8 mouse cellular contexts compared by ENCODE assay signal in genomic region chr1:191312513-191312941, GRCm38 (mm10). TPM values are rescaled to one million over a fixed set of nuclear protein-coding genes. Genes with fewer than 3 reads are reported as not detected.
A peak's percentile ranks its signal among the peaks of the same experiment; 100 is the strongest.
DNase-seq lines count a peak whose midpoint lies in the region; ATAC-seq and TF ChIP-seq lines count a peak whose summit lies in the region.

No protein-coding gene starts in this region.

- ATAC-seq in hematopoietic stem cell, adult 5-6 weeks (replicated peaks in 1 of 2; ENCODE audit: insufficient read depth in 1 of 2, low FRiP score in 2 of 2, low TSS enrichment in 1 of 2, low read depth in 1 of 2, poor library complexity in 2 of 2, severe bottlenecking in 2 of 2): peak; percentile 96 to 99

- TF ChIP-seq EP300 in MEL (IDR thresholded peaks at IDR 0.05; ENCODE audit: low read depth in 1 of 2, low read length in 2 of 2): no peak

- 1% methylated on average over 14 of the region's 14 CpGs for WGBS in cerebellum, adult 2 months

- H3K79me2 ChIP-seq in MEL (ENCODE audit: control insufficient read depth, insufficient read depth, low read length, poor library complexity): no peaks in the 10 kb centered on the region; the same call in 1 of the 2 replicates

- TF ChIP-seq CTCF in MEL (IDR thresholded peaks at IDR 0.05 in 2 of 3, conservative IDR thresholded peaks at IDR 0.05 in 1 of 3; ENCODE audit: control insufficient read depth in 1 of 3, insufficient read depth in 1 of 3, low read depth in 2 of 3, low read length in 3 of 3, poor library complexity in 1 of 3, severe bottlenecking in 1 of 3): peak; percentile 83 to 97 (median 92)
- TF ChIP-seq CTCF in cerebellum, adult 2 months (IDR thresholded peaks at IDR 0.05; ENCODE audit: borderline replicate concordance, insufficient read depth, low read depth, low read length): peak; percentile 89

- peaks cover 0 to 8% of the 10 kb centered on the region in 2 experiments; a peak in 2 of 4 replicates for H3K4me1 ChIP-seq in MEL (ENCODE audit: control insufficient read depth in 1 of 2, insufficient read depth in 2 of 2, low read length in 2 of 2)
- peaks cover 7% of the 10 kb centered on the region; the same call in 1 of the 2 replicates for H3K4me1 ChIP-seq in cerebellum, adult 2 months (ENCODE audit: control insufficient read depth, insufficient read depth, low read length)

- no peaks in the 10 kb centered on the region for H3K9me3 ChIP-seq in MEL (replicated peaks; ENCODE audit: insufficient read depth, low read length)

- no peak overlapping the region for H3K27ac ChIP-seq in MEL (ENCODE audit: control insufficient read depth, low read depth, low read length)
- H3K27ac ChIP-seq in cerebellum, adult 2 months (ENCODE audit: insufficient read depth, low read length): peak overlapping the region; percentile 17; the same call in 1 of the 2 replicates

- peak in 1 of 2 experiments; percentile 50; a peak in 1 of 4 replicates for TF ChIP-seq POLR2A in MEL (IDR thresholded peaks at IDR 0.05; ENCODE audit: control insufficient read depth in 1 of 2, insufficient read depth in 1 of 2, low read depth in 1 of 2, low read length in 2 of 2, poor library complexity in 1 of 2)
- peak; percentile 54; the same call in 1 of the 2 replicates for TF ChIP-seq POLR2A in cerebellum, adult 2 months (IDR thresholded peaks at IDR 0.05; ENCODE audit: borderline replicate concordance, insufficient read depth, low read length)

- H3K9ac ChIP-seq in MEL (ENCODE audit: control insufficient read depth, low read depth, low read length, poor library complexity, severe bottlenecking): peak overlapping the region; percentile 70

- peak; percentile 78 for TF ChIP-seq RAD21 in MEL (IDR thresholded peaks at IDR 0.05; ENCODE audit: low read depth, low read length)

- DNase-seq in MEL (ENCODE audit: low read depth, low spot score): peak; percentile 89
- peak; percentile 86 to 92 for DNase-seq in cerebellum, adult 2 months
- peak; percentile 78 for DNase-seq in forelimb bud, embryonic 11.5 days (ENCODE audit: low read depth, low spot score)
- DNase-seq in layer of hippocampus, postnatal 10 days (ENCODE audit: low spot score in 2 of 2): peak; percentile 83 to 86
- DNase-seq in lung, postnatal 10 days: peak; percentile 90
- peak; percentile 81 for DNase-seq in ovary, postnatal 14 days (ENCODE audit: low spot score)
- peak; percentile 87 for DNase-seq in thymus, postnatal 14 days

- H3K4me3 ChIP-seq in MEL (ENCODE audit: control insufficient read depth in 1 of 2, insufficient read depth in 1 of 2, low read depth in 2 of 2, low read length in 2 of 2): peak overlapping the region; percentile 67 to 92
- peak overlapping the region; percentile 96 for H3K4me3 ChIP-seq in cerebellum, adult 2 months (replicated peaks; ENCODE audit: insufficient read depth, low read depth, low read length)

- H3K36me3 ChIP-seq in MEL (ENCODE audit: control insufficient read depth in 1 of 2, insufficient read depth in 2 of 2, low read length in 2 of 2): no peaks in the 10 kb centered on the region; a peak in 1 of 4 replicates

- H3K27me3 ChIP-seq in MEL (ENCODE audit: control insufficient read depth in 1 of 2, insufficient read depth in 2 of 2, low read length in 2 of 2): no peaks in the 10 kb centered on the region
- H3K27me3 ChIP-seq in cerebellum, adult 2 months (ENCODE audit: control insufficient read depth, insufficient read depth, low read length): no peaks in the 10 kb centered on the region

TF ChIP-seq in MEL, 35 proteins besides CTCF, POLR2A, EP300 and RAD21:
- peak; percentile 41; the same call in 1 of the 2 replicates for TF ChIP-seq ELF1 (IDR thresholded peaks at IDR 0.05; ENCODE audit: low read depth, low read length)
- peak; percentile 69 for TF ChIP-seq SIN3A (IDR thresholded peaks at IDR 0.05; ENCODE audit: low read length)
- no peak for TF ChIP-seq UBTF (IDR thresholded peaks at IDR 0.05; ENCODE audit: borderline replicate concordance, insufficient read depth, low read depth, low read length)
- peak; percentile 35; the same call in 1 of the 2 replicates for TF ChIP-seq NELFE (IDR thresholded peaks at IDR 0.05; ENCODE audit: low read depth, low read length)
- TF ChIP-seq HCFC1 (IDR thresholded peaks at IDR 0.05; ENCODE audit: low read depth, low read length): no peak; the same call in 1 of the 2 replicates
- TF ChIP-seq ZC3H11A (IDR thresholded peaks at IDR 0.05; ENCODE audit: low read depth, low read length): peak; percentile 63
- TF ChIP-seq MYC (IDR thresholded peaks at IDR 0.05; ENCODE audit: low read depth, low read length): no peak
- TF ChIP-seq USF2 (IDR thresholded peaks at IDR 0.05; ENCODE audit: borderline replicate concordance in 1 of 2, insufficient read depth in 1 of 2, low read depth in 1 of 2, low read length in 2 of 2): no peak
- no peak for TF ChIP-seq CHD2 (IDR thresholded peaks at IDR 0.05; ENCODE audit: low read length)
- TF ChIP-seq MAFK (IDR thresholded peaks at IDR 0.05; ENCODE audit: borderline replicate concordance, low read depth, low read length): no peak
- TF ChIP-seq TBP (IDR thresholded peaks at IDR 0.05; ENCODE audit: low read depth, low read length): no peak; the same call in 1 of the 2 replicates
- TF ChIP-seq POLR2AphosphoS2 (IDR thresholded peaks at IDR 0.05; ENCODE audit: low read length): peak; percentile 29; the same call in 1 of the 2 replicates
- no peak for TF ChIP-seq BHLHE40 (IDR thresholded peaks at IDR 0.05; ENCODE audit: borderline replicate concordance, low read depth, low read length)
- no peak for TF ChIP-seq NRF1 (IDR thresholded peaks at IDR 0.05; ENCODE audit: insufficient read depth, low read depth, low read length, poor library complexity, severe bottlenecking)
- no peak for TF ChIP-seq KAT2A (conservative IDR thresholded peaks at IDR 0.05; ENCODE audit: low read depth, low read length)
- no peak for TF ChIP-seq GATA1 (IDR thresholded peaks at IDR 0.05; ENCODE audit: low read depth, low read length)
- TF ChIP-seq MAZ (IDR thresholded peaks at IDR 0.05; ENCODE audit: low read depth, low read length): peak; percentile 79; the same call in 1 of the 2 replicates
- TF ChIP-seq MXI1 (IDR thresholded peaks at IDR 0.05; ENCODE audit: low read depth, low read length): peak; percentile 45; the same call in 1 of the 2 replicates
- peak; percentile 51; the same call in 1 of the 2 replicates for TF ChIP-seq ZMIZ1 (IDR thresholded peaks at IDR 0.05; ENCODE audit: low read depth, low read length)
- no peak for TF ChIP-seq TAL1 (IDR thresholded peaks at IDR 0.05; ENCODE audit: low read length)
- peak; percentile 73 for TF ChIP-seq SMC3 (IDR thresholded peaks at IDR 0.05; ENCODE audit: low read depth, low read length)
- TF ChIP-seq MYB (IDR thresholded peaks at IDR 0.05; ENCODE audit: low read depth, low read length): no peak
- no peak for TF ChIP-seq GABPA (IDR thresholded peaks at IDR 0.05; ENCODE audit: low read depth, low read length)
TF ChIP-seq in MEL: peak in this region for 9.

RNA-seq across cellular contexts. Expression of gene Nenf, which starts 5.5 kb away (rescaled TPM):
- 43.3 and 53.2 TPM in 2 replicates for total RNA-seq in MEL (2012; rRNA removed)
- polyA plus RNA-seq in MEL (2012; ENCODE audit: insufficient read depth in 1 of 2, insufficient read length in 2 of 2, low read depth in 1 of 2, low replicate concordance in 2 of 2, missing spikeins in 1 of 2): 10 to 100 TPM in 1 of 2 experiments, not detected in 1; 49.4 TPM
- polyA plus RNA-seq in cerebellum, adult 2 months (2012; rRNA removed): 150 and 156 TPM in 2 replicates
- total RNA-seq in hematopoietic stem cell, adult 5-6 weeks (2017): 7.4 and 13.3 TPM in 2 replicates
- 10 to 100 TPM; 74.6 to 89.2 TPM for total RNA-seq in layer of hippocampus, postnatal 10 days (2021)

RNA-seq across cellular contexts. Expression of gene Tmem206, which starts 13.2 kb away (rescaled TPM):
- total RNA-seq in MEL (2012; rRNA removed): 12.4 and 14.3 TPM in 2 replicates
- 10 to 100 TPM in 1 of 2 experiments, not detected in 1; 16.2 TPM for polyA plus RNA-seq in MEL (2012; ENCODE audit: insufficient read depth in 1 of 2, insufficient read length in 2 of 2, low read depth in 1 of 2, low replicate concordance in 2 of 2, missing spikeins in 1 of 2)
- polyA plus RNA-seq in cerebellum, adult 2 months (2012; rRNA removed): 11.5 and 13.4 TPM in 2 replicates
- total RNA-seq in hematopoietic stem cell, adult 5-6 weeks (2017): 27.1 and 37.1 TPM in 2 replicates
- total RNA-seq in layer of hippocampus, postnatal 10 days (2021): 10 to 100 TPM; 12.1 to 12.8 TPM
